Mouse (Mus musculus) right cerebral cortex, postnatal 36 days (tissue): ENCODE data around the gene Thpo.

Source experiments
- DNase-seq, 2 experiments: peaks; one replicate each; pipeline ENCODE4 v3.0.0; 2022; ENCODE audit warnings: low spot score in 2 of 2, mixed read lengths in 1 of 2

Thpo gene

DNA sequence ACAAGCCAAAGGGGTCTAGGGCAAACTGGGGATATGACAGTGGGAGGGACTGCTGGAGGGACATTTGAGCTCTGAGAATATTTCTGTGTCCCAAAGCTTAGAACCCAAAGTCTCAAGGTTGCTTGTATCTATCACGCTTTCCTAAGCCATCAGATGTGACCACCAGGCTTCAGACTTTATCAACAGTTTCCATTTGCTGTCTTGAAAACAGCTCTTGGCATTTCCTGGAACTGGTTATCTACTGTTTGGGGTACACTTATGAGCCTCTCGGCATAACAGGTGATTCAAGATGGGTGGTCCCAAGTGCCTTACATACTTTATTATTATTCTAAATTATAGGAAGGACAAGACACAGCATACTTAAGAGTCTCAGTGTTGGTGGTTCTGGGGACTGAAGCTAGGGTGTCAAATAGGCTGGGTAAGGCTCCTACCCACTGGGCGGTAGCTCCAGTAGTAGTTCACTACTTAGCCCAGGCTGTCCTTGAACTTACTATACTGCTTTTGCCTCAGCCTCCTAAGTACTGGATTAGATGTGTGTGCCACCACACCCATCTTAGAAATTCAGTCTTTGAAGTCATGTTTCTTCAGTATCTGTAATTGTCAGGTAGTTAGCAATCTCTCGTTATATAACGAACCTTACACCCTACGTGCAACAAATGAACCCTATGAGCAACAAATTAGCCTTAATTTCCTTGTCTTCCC, 30.5 kb downstream of the Thpo start:
- DNase-seq: no peak

DNA sequence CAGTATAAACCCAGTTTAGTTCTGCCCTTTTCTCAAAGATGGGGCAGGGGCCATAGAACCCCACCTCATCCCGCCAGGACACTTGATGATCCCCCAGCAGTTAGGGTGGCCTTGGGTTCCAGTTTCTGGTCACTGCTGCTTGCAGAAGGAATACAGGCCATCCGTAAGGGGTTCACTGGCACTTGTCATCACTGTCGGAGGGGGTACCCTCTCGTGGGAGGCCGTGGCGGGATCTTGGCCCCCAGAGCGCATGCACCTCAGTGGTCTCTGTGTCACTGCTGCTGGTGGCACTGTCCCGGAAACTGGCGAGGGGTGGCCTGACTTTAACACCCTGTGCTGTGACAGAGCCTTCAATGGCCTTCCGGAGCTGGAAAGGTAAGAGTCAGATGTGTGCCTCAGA, 31.2 kb downstream of the Thpo start:
- no peak for DNase-seq

GRCm38 (mm10) chr16:20702522-20702893, 31.8 kb downstream of the Thpo start:
- no peak for DNase-seq

DNA sequence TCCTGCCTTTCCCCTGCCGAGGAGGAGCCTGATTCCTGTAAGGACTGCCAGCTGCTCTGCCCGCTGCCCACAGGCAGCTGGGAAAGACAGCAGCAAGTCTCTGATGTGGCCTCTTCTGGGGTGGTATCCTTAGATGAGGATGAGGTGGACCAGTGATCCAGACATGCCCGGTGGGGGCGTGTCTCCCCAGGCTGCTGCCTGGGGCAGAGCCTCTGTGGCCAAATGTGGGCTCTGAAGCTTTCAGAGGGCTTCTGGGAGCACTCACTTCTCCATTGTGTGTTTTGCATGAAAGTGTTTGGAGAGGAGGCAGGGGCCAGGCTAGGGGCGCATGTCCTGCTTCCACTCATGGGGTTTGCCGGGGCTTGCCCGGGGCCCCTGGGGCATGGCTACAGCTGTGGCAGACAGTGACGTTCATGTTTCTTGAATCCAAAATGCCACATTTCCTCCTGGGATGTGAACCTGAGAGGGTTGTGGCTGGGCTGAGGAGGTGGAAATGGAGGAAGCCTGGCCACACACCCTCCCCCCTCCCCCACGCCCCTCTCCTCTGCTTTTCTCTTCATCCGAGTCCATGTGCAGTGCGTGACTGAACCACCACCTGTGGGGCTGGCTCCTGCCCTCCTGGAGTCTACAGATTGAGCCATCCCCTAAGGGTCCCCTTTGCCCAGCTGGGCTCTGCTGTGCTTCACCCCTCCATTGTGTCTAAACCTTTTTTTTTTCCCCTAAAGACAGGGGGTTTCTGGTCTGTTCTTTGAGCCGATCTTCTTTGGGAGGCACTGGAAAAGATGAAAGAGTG, 32.4 kb downstream of the Thpo start:
- DNase-seq: no peak

GRCm38 (mm10) chr16:20701316-20701715, 33.0 kb downstream of the Thpo start:
- DNase-seq: no peak

- DNase-seq: no peak
Measured at GRCm38 (mm10) chr16:20700036-20700435, 34.3 kb downstream of the Thpo start.

GRCm38 (mm10) chr16:20699266-20699665, 35.0 kb downstream of the Thpo start:
- no peak for DNase-seq

DNA sequence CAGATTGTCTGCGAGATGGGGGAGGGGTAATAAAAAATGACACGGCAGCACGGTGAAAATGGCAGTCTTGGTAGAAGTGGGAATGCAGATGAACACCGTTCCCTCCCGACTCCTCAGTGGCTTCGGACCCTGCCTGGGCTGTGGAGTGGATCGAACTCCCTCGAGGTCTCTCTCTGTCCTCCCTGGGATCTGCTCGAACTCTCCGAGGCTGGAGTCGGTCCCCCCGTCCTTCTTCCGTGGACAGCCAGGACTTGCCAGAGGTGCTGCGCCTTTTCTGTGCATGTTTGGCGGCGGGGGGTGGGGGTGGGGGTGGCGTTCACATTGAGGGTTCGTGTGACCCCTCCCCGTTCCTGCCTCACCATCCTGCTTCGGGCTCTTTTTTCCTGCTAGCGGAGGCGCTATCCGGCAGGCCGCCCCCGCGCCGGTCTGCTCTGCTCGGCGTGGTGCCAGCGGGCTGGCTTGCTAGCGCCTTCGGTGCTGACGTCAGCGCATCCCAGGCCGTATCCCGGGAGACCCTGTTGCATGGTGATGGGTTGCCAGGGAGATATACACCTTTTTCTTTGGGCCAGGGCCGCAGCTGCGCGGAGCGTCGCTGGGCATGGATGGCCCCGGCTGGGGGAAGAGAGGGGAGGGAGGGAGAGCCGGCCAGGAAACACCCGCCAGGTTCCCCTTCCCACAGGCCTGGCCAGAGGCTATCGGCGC, 38.5 kb downstream of the Thpo start:
- peak; percentile 97 to 98 for DNase-seq

DNA sequence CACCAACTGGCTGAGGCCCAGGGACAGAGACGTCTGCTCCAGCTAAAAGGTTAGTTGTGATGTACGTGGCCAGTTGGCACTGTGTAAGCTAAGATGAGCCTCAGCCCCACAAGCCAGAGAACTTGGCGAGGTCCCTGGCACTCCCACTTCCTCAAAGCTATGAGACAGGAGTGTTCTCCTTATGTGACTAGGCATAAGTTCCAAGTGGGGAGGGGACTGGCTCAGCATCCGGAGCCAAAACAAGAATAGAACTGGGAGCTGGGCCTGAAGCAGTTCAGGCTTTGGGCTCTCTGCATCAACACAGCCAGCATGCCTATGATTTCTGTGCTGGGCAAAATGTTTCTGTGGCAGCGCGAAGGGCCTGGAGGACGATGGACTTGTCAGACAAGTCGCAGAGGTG, 39.5 kb downstream of the Thpo start:
- DNase-seq: peak; percentile 75 to 87

- DNase-seq: peak; percentile 94 to 96
Measured at GRCm38 (mm10) chr16:20693111-20693701, 41.1 kb downstream of the Thpo start, which contains the start of gene Fam131a. Gene Fam131a, plus strand, starts transcription at chr16:20693241.

- no peak for DNase-seq
Measured at GRCm38 (mm10) chr16:20692241-20692965, 41.9 kb downstream of the Thpo start.

- DNase-seq: no peak
Measured at GRCm38 (mm10) chr16:20691617-20692016, 42.7 kb downstream of the Thpo start.

- no peak for DNase-seq
Measured at GRCm38 (mm10) chr16:20690774-20691173, 43.5 kb downstream of the Thpo start.

DNA sequence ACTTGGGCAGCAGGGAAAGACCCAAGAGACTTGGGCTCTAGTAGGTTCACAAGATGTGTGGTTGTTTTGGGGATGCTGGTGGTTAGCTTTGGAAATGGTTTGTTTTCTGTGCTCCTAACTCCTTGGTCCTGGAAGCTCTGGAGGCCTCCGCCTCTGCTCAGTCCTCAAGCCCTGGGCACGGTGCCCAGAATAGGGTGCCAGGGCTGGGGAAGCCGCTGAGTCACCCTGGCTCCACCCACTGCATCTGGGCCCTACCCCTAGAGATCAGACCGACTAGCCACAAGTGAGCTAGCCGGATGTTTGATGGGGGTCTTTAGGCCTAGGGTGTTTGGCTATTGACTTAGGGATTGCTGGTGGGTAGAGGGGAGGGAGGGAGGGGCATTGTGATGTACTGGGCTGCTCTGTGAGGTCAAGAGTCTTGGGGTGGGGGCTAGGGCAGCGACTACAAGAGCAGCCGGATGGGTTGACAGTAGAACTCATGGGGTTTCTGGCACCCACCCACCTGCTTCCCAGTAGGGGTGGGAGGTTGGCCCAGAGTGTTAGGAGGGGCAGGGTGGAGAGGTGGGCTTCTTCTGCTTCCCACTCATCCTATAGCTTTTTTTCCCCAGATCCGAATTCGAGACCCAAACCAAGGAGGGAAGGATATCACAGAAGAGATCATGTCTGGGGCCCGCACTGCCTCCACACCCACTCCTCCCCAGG, 56.2 kb downstream of the Thpo start:
- peak in 1 of 2 experiments; percentile 64 for DNase-seq

GRCm38 (mm10) chr16:20677380-20677779, 56.9 kb downstream of the Thpo start:
- no peak for DNase-seq

GRCm38 (mm10) chr16:20676702-20677101, 57.6 kb downstream of the Thpo start:
- DNase-seq: no peak

DNA sequence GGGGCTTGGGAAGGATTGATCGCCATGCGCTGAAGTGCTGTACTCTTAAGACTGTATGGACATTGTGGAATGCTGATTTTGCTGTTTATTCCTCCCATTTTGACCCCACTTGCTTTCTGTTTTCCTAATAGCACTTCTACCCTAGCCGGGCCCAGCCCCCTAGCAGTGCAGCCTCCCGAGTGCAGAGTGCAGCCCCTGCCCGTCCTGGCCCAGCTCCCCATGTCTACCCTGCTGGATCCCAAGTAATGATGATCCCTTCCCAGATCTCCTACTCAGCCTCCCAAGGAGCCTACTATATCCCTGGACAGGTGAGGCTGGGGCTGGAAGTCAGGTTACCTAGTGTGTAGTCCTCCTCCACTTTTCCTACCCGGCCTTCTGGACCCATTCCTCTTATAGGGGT, 59.1 kb downstream of the Thpo start:
- DNase-seq: no peak
